Mouse (Mus musculus) G1E (cell line): ENCODE data around the gene Vmn1r19. TPM values are rescaled to one million over a fixed set of nuclear protein-coding genes. Genes with fewer than 3 reads are reported as not detected.
"Not testable (repeated sequence)": the region's sequence is repeated elsewhere in the genome, so short reads cannot be mapped to it uniquely, and the experiment has no call there.

Experiments
- ATAC-seq: 2 replicates; pipeline ENCODE4 v1.8.0; 2016; ENCODE audit warnings: mild to moderate bottlenecking; ENCODE audit not compliant: insufficient number of reproducible peaks, poor library complexity, low FRiP score, severe bottlenecking; ENCODE audit errors: extremely low read depth
- DNase-seq: peaks from one replicate; pipeline ENCODE4 v3.0.0; 2012; ENCODE audit warnings: low spot score
- H3K27me3 ChIP-seq: 2 replicates; pipeline ENCODE4 v1.6.1; 2012; ENCODE audit warnings: mild to moderate bottlenecking, low read length, inconsistent platforms; ENCODE audit not compliant: insufficient read depth
- H3K36me3 ChIP-seq: replicated peaks from 2 replicates; pipeline ENCODE3; 2012; ENCODE audit warnings: mild to moderate bottlenecking, inconsistent platforms
- H3K4me1 ChIP-seq: 2 replicates; pipeline ENCODE4 v1.6.1; 2012; ENCODE audit warnings: low read depth, low read length, inconsistent platforms, mixed read lengths; ENCODE audit not compliant: insufficient read depth
- H3K4me3 ChIP-seq: 2 replicates; pipeline ENCODE4 v1.5.1; 2012; ENCODE audit warnings: low read depth, mild to moderate bottlenecking, inconsistent platforms, low read length, moderate library complexity, mixed read lengths
- H3K9me3 ChIP-seq: replicated peaks from 2 replicates; pipeline ENCODE4 v1.6.1; 2012; ENCODE audit warnings: inconsistent platforms
- CTCF ChIP-seq: IDR thresholded peaks from 2 replicates; pipeline ENCODE4 v1.5.1; 2012; ENCODE audit warnings: low read depth, low read length, inconsistent platforms, mixed read lengths
- GATA1 ChIP-seq: IDR thresholded peaks from 2 replicates; pipeline ENCODE4 v1.6.1; 2012; ENCODE audit warnings: borderline replicate concordance, low read length, inconsistent platforms, mixed read lengths
- GATA2 ChIP-seq: IDR thresholded peaks from 2 replicates; pipeline ENCODE4 v1.6.1; 2012; ENCODE audit warnings: low read depth, low read length, inconsistent platforms, borderline replicate concordance
- POLR2AphosphoS5 ChIP-seq: IDR thresholded peaks from 2 replicates; pipeline ENCODE4 v1.6.1; 2012; ENCODE audit warnings: low read depth, low read length, inconsistent platforms; ENCODE audit not compliant: insufficient replicate concordance
- TAL1 ChIP-seq: conservative IDR thresholded peaks from 2 replicates; pipeline ENCODE4 v1.6.1; 2012; ENCODE audit warnings: low read depth, low read length, inconsistent platforms, mixed read lengths
- polyA plus RNA-seq: library from polyadenylated mRNA; stranded (reverse); fragments of >175 nt; gene quantifications from 2 replicates; pipeline ENCODE4 v1.2.3, GENCODE M21; 2012
- total RNA-seq, 2 experiments: library from RNA; stranded (forward) in 1 of 2; stranded (reverse) in 1 of 2; fragments of 200-1000 nt in 1 of 2; fragments of >200 nt in 1 of 2; fragmentation: Nextera tagmentation in 1 of 2; gene quantifications; 2 replicates each; pipeline ENCODE4 v1.2.3; 2014 to 2017

Vmn1r19 gene
- total RNA-seq (2014; fragmentation: Nextera tagmentation) (not detected in 2 replicates), total RNA-seq (2017) (0.29 TPM in 1 of 2 replicates, not detected in the other), polyA plus RNA-seq (not detected in 2 replicates)

DNA sequence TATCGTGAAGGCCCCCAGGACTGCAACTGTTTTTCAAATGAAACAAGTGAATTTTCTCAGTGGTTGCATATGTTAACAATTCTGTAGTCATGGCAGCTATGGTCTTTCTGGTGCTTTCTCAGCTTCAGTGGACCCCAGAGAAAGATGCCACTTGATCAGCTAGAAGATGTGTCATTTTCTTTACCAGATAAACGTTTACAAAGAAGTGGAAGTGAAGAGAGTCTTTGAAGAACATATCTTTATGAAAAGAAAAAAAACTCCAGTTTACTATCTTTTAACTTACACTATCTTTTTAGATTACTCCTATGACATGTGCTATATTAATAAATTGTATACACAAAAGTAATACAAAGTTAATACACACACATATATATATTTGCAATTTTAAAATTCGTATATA lies at the start of gene Vmn1r19:
Vmn1r19 (plus strand) TSS at position 301 of the 400 bp plus-strand sequence.
- not testable (repeated sequence) for H3K4me1 ChIP-seq, H3K4me3 ChIP-seq, DNase-seq, H3K36me3 ChIP-seq, H3K27me3 ChIP-seq, ATAC-seq, H3K9me3 ChIP-seq

DNA sequence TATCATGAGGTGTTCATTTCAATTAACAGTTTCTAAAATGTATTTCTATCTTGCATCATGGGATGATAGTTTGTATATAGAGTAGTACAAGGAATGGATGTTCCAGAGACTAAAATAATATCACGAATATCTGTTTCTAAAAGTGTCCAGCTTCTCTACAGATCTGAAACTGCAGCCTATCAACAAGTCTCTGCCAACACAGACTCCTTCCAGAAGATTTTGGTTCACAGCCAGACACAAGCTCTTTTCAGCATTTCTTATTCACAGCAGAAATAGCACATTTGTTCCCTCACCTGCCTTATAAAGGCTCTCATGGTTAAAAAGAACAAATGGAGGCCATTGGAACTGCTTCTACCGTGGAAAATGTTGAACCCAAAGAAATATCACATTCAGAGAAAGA lies 46.7 kb upstream of the Vmn1r19 start:
- no peak overlapping the region for H3K4me3 ChIP-seq
- DNase-seq (no peak), ATAC-seq (no peak)
- no peak for TF ChIP-seq CTCF
- H3K4me1 ChIP-seq: no peaks in the 10 kb centered on the region
- no peaks in the 10 kb centered on the region for H3K27me3 ChIP-seq
- no peaks in the 10 kb centered on the region for H3K36me3 ChIP-seq
- H3K9me3 ChIP-seq: no peaks in the 10 kb centered on the region

DNA sequence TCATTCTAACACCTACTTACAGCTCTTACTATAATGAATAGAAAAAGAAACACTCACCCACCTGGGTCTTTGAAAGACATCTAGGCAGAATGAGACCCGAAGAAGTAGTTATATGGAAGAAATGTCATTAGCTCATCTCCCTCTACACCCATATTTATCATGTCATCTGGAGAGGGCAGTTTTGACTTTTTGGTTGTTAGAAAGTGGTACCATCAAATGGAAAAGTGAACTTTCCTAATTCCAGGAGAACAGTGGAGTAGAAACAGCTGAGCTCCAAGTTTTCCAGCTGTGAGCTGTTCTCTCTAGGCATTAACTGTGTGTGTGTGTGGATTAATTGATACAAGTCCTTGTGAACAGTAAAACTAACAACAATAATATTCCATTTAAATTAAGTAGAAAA lies 40.0 kb upstream of the Vmn1r19 start, which contains the start of gene Vmn1r17:
Vmn1r17 (minus strand) TSS at position 101 of the 400 bp plus-strand sequence.
- DNase-seq (no peak), ATAC-seq (no peak)
- Histone ChIP-seq H3K4me1 (no peaks in the 10 kb centered on the region), H3K36me3 (no peaks in the 10 kb centered on the region), H3K27me3 (no peaks in the 10 kb centered on the region), H3K4me3 (no peak within 1 kb of the TSS), H3K9me3 (no peaks in the 10 kb centered on the region)
- TF ChIP-seq POLR2AphosphoS5 (no peak), CTCF (no peak), GATA2 (no peak)

DNA sequence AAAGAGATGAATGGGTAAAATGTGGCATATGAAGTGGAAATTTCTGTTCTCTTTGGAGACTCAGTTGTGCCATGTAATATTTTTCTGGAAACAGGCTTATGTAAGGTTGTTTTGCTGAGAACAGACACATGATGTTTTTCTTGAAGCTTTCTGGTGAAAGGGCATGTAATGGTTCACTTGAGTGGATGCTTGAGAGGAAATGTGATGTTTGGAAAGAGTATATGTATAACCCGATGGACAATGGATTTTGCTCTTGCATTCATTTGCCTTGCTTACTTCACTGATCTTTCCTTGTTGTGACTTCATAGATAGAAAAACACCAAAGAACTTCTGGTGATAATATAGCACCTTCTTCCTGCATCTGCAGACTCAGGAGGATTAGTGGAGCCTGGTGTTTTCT lies 37.7 kb upstream of the Vmn1r19 start:
- H3K4me1 ChIP-seq, DNase-seq, ATAC-seq, H3K9me3 ChIP-seq, H3K36me3 ChIP-seq, H3K27me3 ChIP-seq, H3K4me3 ChIP-seq: not testable (repeated sequence)

DNA sequence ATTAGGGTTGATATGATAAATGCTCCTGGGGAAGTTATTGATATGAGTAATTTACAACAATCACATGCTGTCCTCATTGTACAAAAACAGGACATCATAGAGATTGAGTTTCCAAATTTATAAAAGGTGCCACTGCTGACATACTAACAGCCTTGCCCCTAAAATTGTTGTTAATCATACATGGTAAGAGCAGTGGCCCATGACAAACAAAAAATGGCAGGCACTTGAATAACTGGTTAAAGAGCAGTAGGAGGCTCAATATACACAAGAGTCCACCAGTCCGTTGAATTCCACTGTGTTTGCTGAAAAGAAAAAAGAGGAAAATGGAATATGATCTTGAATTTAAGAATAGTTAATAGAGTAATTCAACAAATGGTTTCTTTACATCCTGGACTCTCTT lies 36.1 kb upstream of the Vmn1r19 start:
- DNase-seq (no peak), ATAC-seq (no peak)
- H3K9me3 ChIP-seq: no peaks in the 10 kb centered on the region
- no peak overlapping the region for H3K4me3 ChIP-seq
- no peak for TF ChIP-seq POLR2AphosphoS5
- TF ChIP-seq GATA2: no peak
- TF ChIP-seq GATA1: no peak
- TF ChIP-seq TAL1: no peak
- TF ChIP-seq CTCF: no peak
- H3K36me3 ChIP-seq: no peaks in the 10 kb centered on the region
- H3K4me1 ChIP-seq: no peaks in the 10 kb centered on the region
- H3K27me3 ChIP-seq: no peaks in the 10 kb centered on the region

DNA sequence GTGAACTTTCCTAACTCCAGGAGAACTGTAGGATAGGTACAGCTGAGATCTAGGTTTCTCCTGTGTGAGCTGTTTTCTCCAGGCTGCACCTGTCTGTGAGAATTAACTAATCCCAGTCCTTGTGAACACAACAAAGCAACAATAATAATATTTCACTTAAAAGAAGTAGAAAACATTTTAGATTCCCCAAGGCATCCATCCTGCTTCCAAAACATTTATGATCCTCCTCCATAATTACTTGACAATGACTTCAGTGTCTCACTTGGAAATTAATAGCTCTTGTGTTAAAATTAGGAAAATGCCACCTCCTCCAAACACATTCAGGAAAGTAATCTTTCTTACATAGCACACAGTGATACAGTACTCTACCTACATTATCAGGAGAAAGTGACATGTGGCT lies 7.9 kb upstream of the Vmn1r19 start, which contains the start of gene Vmn1r18:
Vmn1r18 (minus strand) TSS at position 101 of the 400 bp plus-strand sequence.
- ATAC-seq (no peak), DNase-seq (no peak)
- H3K4me3 ChIP-seq: no peak within 1 kb of the TSS
- no peak for TF ChIP-seq POLR2AphosphoS5
- H3K36me3 ChIP-seq: no peaks in the 10 kb centered on the region
- no peaks in the 10 kb centered on the region for H3K4me1 ChIP-seq
- no peaks in the 10 kb centered on the region for H3K27me3 ChIP-seq
- H3K9me3 ChIP-seq: no peaks in the 10 kb centered on the region

DNA sequence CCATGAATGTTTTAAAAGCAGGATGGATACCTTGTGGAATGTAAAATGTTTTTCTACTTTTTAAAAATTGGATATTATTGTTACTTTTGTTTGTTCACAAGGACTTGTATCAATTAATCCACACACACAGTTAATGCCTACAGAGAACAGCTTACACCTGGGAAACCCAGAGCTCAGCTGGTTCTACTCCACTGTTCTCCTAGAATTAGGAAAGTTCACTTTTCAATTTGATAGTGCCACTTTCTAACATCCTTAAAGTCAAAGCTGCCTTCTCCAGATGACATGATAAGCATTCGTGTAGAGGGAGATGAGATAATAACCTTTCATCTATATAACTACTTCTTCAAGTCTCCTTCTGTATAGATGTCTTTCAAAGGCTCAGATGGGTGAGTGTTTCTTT lies 25.1 kb downstream of the Vmn1r19 start, which contains the start of gene Vmn1r20:
Vmn1r20 (plus strand) TSS at position 301 of the 400 bp plus-strand sequence.
- DNase-seq: no peak
- Histone ChIP-seq H3K4me1 (no peaks in the 10 kb centered on the region), H3K9me3 (no peaks in the 10 kb centered on the region), H3K36me3 (no peaks in the 10 kb centered on the region), H3K4me3 (no peak within 1 kb of the TSS), H3K27me3 (no peaks in the 10 kb centered on the region)
- TF ChIP-seq TAL1: no peak
- no peak for TF ChIP-seq GATA2
- TF ChIP-seq CTCF: no peak
- no peak for ATAC-seq

DNA sequence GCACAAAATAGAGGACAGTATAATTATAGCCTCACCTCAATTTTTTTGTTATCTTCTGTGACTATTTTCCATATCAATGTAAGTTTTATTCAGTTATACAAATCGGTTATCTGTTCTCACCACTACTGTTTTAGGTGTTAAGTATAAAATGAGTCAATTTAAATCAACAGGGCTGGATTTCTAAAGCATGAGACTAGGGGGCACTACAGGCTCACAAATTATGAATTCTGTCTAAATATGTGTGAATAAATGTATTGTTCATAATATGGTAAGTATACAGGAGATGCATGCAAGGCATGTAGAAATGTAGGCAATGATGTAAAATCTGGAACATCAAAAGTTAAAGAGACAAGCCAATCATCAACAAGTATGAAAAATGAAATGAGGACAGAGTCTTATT lies 27.6 kb downstream of the Vmn1r19 start:
- ATAC-seq (no peak), DNase-seq (no peak)
- no peak overlapping the region for H3K4me3 ChIP-seq
- no peaks in the 10 kb centered on the region for H3K9me3 ChIP-seq
- H3K4me1 ChIP-seq: no peaks in the 10 kb centered on the region
- H3K27me3 ChIP-seq: no peaks in the 10 kb centered on the region
- H3K36me3 ChIP-seq: no peaks in the 10 kb centered on the region
- TF ChIP-seq POLR2AphosphoS5: no peak
- no peak for TF ChIP-seq CTCF
- no peak for TF ChIP-seq GATA2
- no peak for TF ChIP-seq TAL1
- no peak for TF ChIP-seq GATA1
